Mouse (Mus musculus): ENCODE measurements at regions not wholly inside any gene's neighbourhood (a gene's known extent, or its start where the extent isn't known, plus 50 kb on each side); places are given as distances from the start of the nearest gene placed in this dataset.

DNA sequence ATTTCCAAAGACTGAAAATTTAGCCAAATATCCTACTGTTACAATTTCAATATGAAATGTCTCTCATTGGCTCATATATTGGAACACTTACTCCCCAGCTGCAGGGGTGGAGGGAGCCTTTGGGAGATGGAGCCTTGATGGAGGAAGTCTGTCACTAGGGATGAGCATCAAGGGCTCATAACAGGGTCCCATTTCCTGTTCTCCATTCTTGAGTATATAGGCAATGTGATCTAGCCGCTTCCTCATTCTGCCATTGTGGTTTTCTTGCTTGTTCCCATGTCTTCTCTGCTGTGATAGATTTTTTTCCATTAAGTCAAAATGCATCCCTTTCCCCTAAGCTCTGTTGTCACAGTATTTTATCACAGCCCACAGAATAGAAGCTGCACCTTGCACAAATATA is 589.4 kb upstream of the Nr5a2 start:
- TF ChIP-seq POLR2A (IDR thresholded peaks at IDR 0.05; ENCODE audit: control insufficient read depth in 1 of 2, insufficient read depth in 1 of 2, low read depth in 1 of 2, low read length in 2 of 2, poor library complexity in 1 of 2) (no peak), EP300 (IDR thresholded peaks at IDR 0.05; ENCODE audit: low read depth in 1 of 2, low read length in 2 of 2) (no peak), SMC3 (IDR thresholded peaks at IDR 0.05; ENCODE audit: low read depth, low read length) (no peak), ZMIZ1 (IDR thresholded peaks at IDR 0.05; ENCODE audit: low read depth, low read length) (no peak)

Data from MEL (cell line).